Mouse (Mus musculus) heart, adult 2 months (tissue): Measurements from ENCODE around the gene Adgrg7.

Experiments
- CTCF ChIP-seq: fragments of 200-600 bp; IDR thresholded peaks from 2 replicates; pipeline ENCODE4 v1.8.1; 2022; ENCODE audit warnings: antibody characterized with exemption, mild to moderate bottlenecking, moderate library complexity
- EP300 ChIP-seq: fragments of 200-500 bp; IDR thresholded peaks from 2 replicates; pipeline ENCODE4 v1.6.1; 2011; ENCODE audit warnings: low read depth, low read length, control low read depth; ENCODE audit not compliant: insufficient read depth

- TF ChIP-seq CTCF (no peak), EP300 (no peak)
Observed at GRCm38 (mm10) chr16:56831986-56832385, 36.3 kb upstream of the Adgrg7 start.
